Mouse (Mus musculus): ENCODE results near the gene Ppl.

DNA sequence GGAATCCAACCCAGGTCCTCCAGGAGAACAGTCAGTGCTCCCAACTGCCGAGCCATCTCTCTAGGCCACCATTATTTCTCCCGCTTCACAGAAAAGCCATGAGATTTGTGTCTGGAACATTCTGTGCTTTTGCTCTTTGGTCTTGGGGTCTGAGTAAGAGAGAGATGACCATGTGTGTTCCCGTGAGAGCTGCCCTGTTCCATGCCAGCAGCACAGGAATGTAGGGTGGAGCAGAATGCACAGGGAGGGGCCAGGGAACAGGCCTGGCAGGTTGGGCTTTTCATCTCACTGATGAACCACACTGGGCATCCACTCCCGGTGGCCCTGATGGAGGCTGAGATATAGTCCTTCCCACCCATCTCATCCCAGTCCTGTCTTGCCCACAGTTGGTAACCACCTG is 12.8 kb downstream of the Ppl start:
- no peak for TF ChIP-seq POLR2A (IDR thresholded peaks at IDR 0.05; ENCODE audit: control insufficient read depth, extremely low read depth, insufficient read depth, low read length, poor library complexity)
- TF ChIP-seq CTCF (IDR thresholded peaks at IDR 0.05; ENCODE audit: borderline replicate concordance, control insufficient read depth, extremely low read depth, insufficient read depth, low read length, poor library complexity), result no peak

Data from thymus, adult 2 months (tissue).